Mouse (Mus musculus): ENCODE results near the gene Dusp14.

GRCm38 (mm10) chr11:84061881-84062280 lies 7.2 kb downstream of the Dusp14 start:
- no peak for TF ChIP-seq CTCF (IDR thresholded peaks at IDR 0.05; ENCODE audit: low read depth)
- TF ChIP-seq EP300 (IDR thresholded peaks at IDR 0.05; ENCODE audit: low read depth), result no peak
